In genomic region chr6:85419150-85419549, GRCm38 (mm10) we compare ENCODE assay signal across 35 mouse cellular contexts. TPM values are rescaled to one million over a fixed set of nuclear protein-coding genes. Genes with fewer than 3 reads are reported as not detected.
DNase-seq lines count a peak whose midpoint lies in the region; ATAC-seq and TF ChIP-seq lines count a peak whose summit lies in the region.
"Had no signal": no experiment of that assay in that cellular context is flagged by ENCODE, and none has a peak within 500 bp of the region (broad histone marks: within the 10 kb centered on the region; RNA-seq: fewer than 3 reads in every experiment).

No protein-coding gene starts in this region.

- no peak for TF ChIP-seq POLR2A in heart, adult 2 months (IDR thresholded peaks at IDR 0.05; ENCODE audit: insufficient read depth, low read depth, low read length)

- WGBS in lung, embryonic 16.5 days, result 55% methylated on average over 2 of the region's 2 CpGs
- WGBS in lung, postnatal 0 days, result 49% methylated on average over 2 of the region's 2 CpGs
- 77% methylated on average over 2 of the region's 2 CpGs for WGBS in heart, adult 2 months

- no peak overlapping the region for H3K9ac ChIP-seq in lung, embryonic 16.5 days (ENCODE audit: low read length)
- H3K9ac ChIP-seq in lung, postnatal 0 days (replicated peaks; ENCODE audit: low read depth), result no peak overlapping the region
- no peak overlapping the region for H3K9ac ChIP-seq in heart, adult 2 months (ENCODE audit: low read depth, low read length)
- H3K9ac ChIP-seq: embryonic facial prominence, embryonic 12.5 days; embryonic facial prominence, embryonic 15.5 days; forebrain, postnatal 0 days; hindbrain, embryonic 12.5 days; hindbrain, embryonic 15.5 days had no signal

- no peaks in the 10 kb centered on the region for H3K79me2 ChIP-seq in heart, adult 2 months (replicated peaks; ENCODE audit: control insufficient read depth, insufficient read depth, low read length)

- H3K27me3 ChIP-seq in lung, embryonic 16.5 days (ENCODE audit: control insufficient read depth, insufficient read depth, low read depth, low read length), result no peaks in the 10 kb centered on the region; the same call in 1 of the 2 replicates
- H3K27me3 ChIP-seq in lung, postnatal 0 days (replicated peaks; ENCODE audit: insufficient read depth, low read length), result no peaks in the 10 kb centered on the region
- H3K27me3 ChIP-seq in heart, adult 2 months (ENCODE audit: control insufficient read depth, insufficient read depth, low read length), result peaks cover 2% of the 10 kb centered on the region; the same call in 1 of the 2 replicates

- TF ChIP-seq EP300 in lung, postnatal 0 days (IDR thresholded peaks at IDR 0.05), result peak; percentile 53; the same call in 1 of the 2 replicates
- TF ChIP-seq EP300 in heart, adult 2 months (IDR thresholded peaks at IDR 0.05; ENCODE audit: insufficient read depth, low read depth, low read length), result no peak

- H3K27ac ChIP-seq in lung, embryonic 16.5 days (ENCODE audit: low read length), result peak overlapping the region; percentile 32
- peak overlapping the region; percentile 57; the same call in 1 of the 2 replicates for H3K27ac ChIP-seq in lung, postnatal 0 days (ENCODE audit: low read length)
- no peak overlapping the region for H3K27ac ChIP-seq in heart, adult 2 months
- H3K27ac ChIP-seq: embryonic facial prominence, embryonic 12.5 days; embryonic facial prominence, embryonic 15.5 days; hindbrain, embryonic 12.5 days; hindbrain, embryonic 15.5 days had no signal

- no peaks in the 10 kb centered on the region; the same call in none of the 2 replicates for H3K4me1 ChIP-seq in lung, embryonic 16.5 days (replicated peaks; ENCODE audit: control insufficient read depth, insufficient read depth, low read length)
- H3K4me1 ChIP-seq in lung, postnatal 0 days (ENCODE audit: insufficient read depth, low read depth, low read length), result no peaks in the 10 kb centered on the region; the same call in 1 of the 2 replicates
- H3K4me1 ChIP-seq in heart, adult 2 months (ENCODE audit: control insufficient read depth, insufficient read depth, low read length), result no peaks in the 10 kb centered on the region
- H3K4me1 ChIP-seq: embryonic facial prominence, embryonic 12.5 days; embryonic facial prominence, embryonic 15.5 days; hindbrain, embryonic 15.5 days had no signal

- peak; percentile 39 to 45 for DNase-seq in lung, adult 18-20 months
- DNase-seq in lung, postnatal 4 days, result no peak
- DNase-seq in lung, postnatal 10 days, result no peak
- peak; percentile 71 for DNase-seq in lung, postnatal 0 days (ENCODE audit: low spot score)
- DNase-seq in heart, adult 2 months, result no peak
- DNase-seq in frontal cortex, postnatal 14 days (ENCODE audit: low spot score in 2 of 2), result no peak
- DNase-seq: adrenal gland, adult 2 months; adrenal gland, postnatal 14 days; B cell, adult 2 months; cerebellum, adult 11 months; cerebellum, adult 2 months; cerebellum, adult 9-11 months; cerebellum, postnatal 25 days; forebrain, postnatal 0 days; gastrocnemius, postnatal 25 days had no signal

- no peak overlapping the region for H3K4me2 ChIP-seq in lung, embryonic 16.5 days (ENCODE audit: low read depth, low read length)
- H3K4me2 ChIP-seq in lung, postnatal 0 days (replicated peaks; ENCODE audit: low read depth, low read length), result no peak overlapping the region
- H3K4me2 ChIP-seq: embryonic facial prominence, embryonic 12.5 days; embryonic facial prominence, embryonic 15.5 days; heart, embryonic 11.5 days; hindbrain, embryonic 12.5 days; hindbrain, embryonic 15.5 days had no signal

- H3K4me3 ChIP-seq in lung, embryonic 16.5 days (ENCODE audit: low read length), result no peak overlapping the region
- no peak overlapping the region for H3K4me3 ChIP-seq in lung, postnatal 0 days (ENCODE audit: low read depth, low read length)
- no peak overlapping the region for H3K4me3 ChIP-seq in heart, adult 2 months
- H3K4me3 ChIP-seq: embryonic facial prominence, embryonic 12.5 days; embryonic facial prominence, embryonic 15.5 days; hindbrain, embryonic 12.5 days; hindbrain, embryonic 15.5 days had no signal

- no peaks in the 10 kb centered on the region for H3K9me3 ChIP-seq in lung, embryonic 16.5 days (ENCODE audit: control insufficient read depth, low read length)
- H3K9me3 ChIP-seq in lung, postnatal 0 days (ENCODE audit: low read length), result no peaks in the 10 kb centered on the region
- H3K9me3 ChIP-seq: embryonic facial prominence, embryonic 12.5 days; embryonic facial prominence, embryonic 15.5 days; G1E; hindbrain, embryonic 12.5 days; hindbrain, embryonic 15.5 days had no signal

- peak; percentile 61 for ATAC-seq in lung, embryonic 16.5 days (ENCODE audit: low read depth)
- peak; percentile 79 for ATAC-seq in lung, postnatal 0 days
- ATAC-seq: forebrain, embryonic 14.5 days; forebrain, postnatal 0 days had no signal

- H3K36me3 ChIP-seq in lung, embryonic 16.5 days (ENCODE audit: control insufficient read depth, insufficient read depth, low read length), result no peaks in the 10 kb centered on the region
- no peaks in the 10 kb centered on the region for H3K36me3 ChIP-seq in lung, postnatal 0 days (ENCODE audit: insufficient read depth, low read length)
- H3K36me3 ChIP-seq in heart, adult 2 months (ENCODE audit: control insufficient read depth, insufficient read depth, low read length), result no peaks in the 10 kb centered on the region
- H3K36me3 ChIP-seq: embryonic facial prominence, embryonic 12.5 days; embryonic facial prominence, embryonic 15.5 days; G1E; hindbrain, embryonic 12.5 days; hindbrain, embryonic 15.5 days had no signal

- intact Hi-C loops in heart, adult 2 months (cut with DNase I), result no loop called here

- no peak for TF ChIP-seq CTCF in lung, postnatal 0 days (IDR thresholded peaks at IDR 0.05)
- no peak for TF ChIP-seq CTCF in heart, adult 2 months (IDR thresholded peaks at IDR 0.05)

RNA-seq across cellular contexts. Expression of gene Noto, which starts 4.5 kb away (rescaled TPM):
- polyA plus RNA-seq in lung, embryonic 16.5 days (2015; fragmentation: Nextera tagmentation; extraction: Ambion mirVana), result 0.80 and 0.94 TPM in 2 replicates
- polyA plus RNA-seq in lung, postnatal 0 days (2015; fragmentation: Nextera tagmentation; extraction: Ambion mirVana), result 0.24 and 0.27 TPM in 2 replicates
- total RNA-seq in heart, adult 2 months (2021), result not detected
- polyA plus RNA-seq in heart, adult 2 months (2012; rRNA removed), result not detected in 2 replicates
- total RNA-seq: adrenal gland, adult 2 months; adrenal gland, postnatal 14 days; adrenal gland, postnatal 4 days; CH12.LX; common myeloid progenitor, adult 5-6 weeks; forebrain, postnatal 0 days; gastrocnemius, adult 8-10 months; gastrocnemius, postnatal 25 days; heart, adult 8-10 months; heart, postnatal 25 days; hematopoietic stem cell, adult 5-6 weeks had no signal
- polyA plus RNA-seq: adrenal gland, adult 2 months; cerebellum, adult 2 months; embryonic facial prominence, embryonic 12.5 days; embryonic facial prominence, embryonic 15.5 days; forebrain, embryonic 11.5 days; forebrain, embryonic 14.5 days; forebrain, postnatal 0 days; frontal cortex, adult 2 months; G1E; gonadal fat pad, adult 2 months; heart, embryonic 11.5 days; heart, embryonic 14.5 days; heart, postnatal 0 days; hindbrain, embryonic 12.5 days; hindbrain, embryonic 15.5 days had no signal

RNA-seq across cellular contexts. Expression of gene Smyd5, which starts 12.6 kb away (rescaled TPM):
- polyA plus RNA-seq in lung, embryonic 16.5 days (2015; fragmentation: Nextera tagmentation; extraction: Ambion mirVana), result 53.4 and 55.2 TPM in 2 replicates
- 13.3 and 14.8 TPM in 2 replicates for polyA plus RNA-seq in lung, postnatal 0 days (2015; fragmentation: Nextera tagmentation; extraction: Ambion mirVana)
- 10 to 100 TPM in 1 of 2 experiments, 1 to 10 TPM in 1; 8.1 to 13.6 TPM for total RNA-seq in heart, adult 2 months (2021)
- 13.1 and 13.9 TPM in 2 replicates for polyA plus RNA-seq in heart, adult 2 months (2012; rRNA removed)

RNA-seq across cellular contexts. Expression of gene Cct7, which starts 32.2 kb away (rescaled TPM):
- 446 and 448 TPM in 2 replicates for polyA plus RNA-seq in lung, embryonic 16.5 days (2015; fragmentation: Nextera tagmentation; extraction: Ambion mirVana)
- polyA plus RNA-seq in lung, postnatal 0 days (2015; fragmentation: Nextera tagmentation; extraction: Ambion mirVana), result 200 and 210 TPM in 2 replicates
- total RNA-seq in heart, adult 2 months (2021), result 100 to 1,000 TPM; 144 to 159 TPM
- polyA plus RNA-seq in heart, adult 2 months (2012; rRNA removed), result 83.7 and 133 TPM in 2 replicates

RNA-seq across cellular contexts. Expression of gene Pradc1, which starts 32.6 kb away (rescaled TPM):
- 47.4 and 48.2 TPM in 2 replicates for polyA plus RNA-seq in lung, embryonic 16.5 days (2015; fragmentation: Nextera tagmentation; extraction: Ambion mirVana)
- polyA plus RNA-seq in lung, postnatal 0 days (2015; fragmentation: Nextera tagmentation; extraction: Ambion mirVana), result 47.7 and 54.0 TPM in 2 replicates
- 10 to 100 TPM in 1 of 2 experiments, 1 to 10 TPM in 1; 8.9 to 11.0 TPM for total RNA-seq in heart, adult 2 months (2021)
- polyA plus RNA-seq in heart, adult 2 months (2012; rRNA removed), result 22.4 and 22.7 TPM in 2 replicates

RNA-seq across cellular contexts. Expression of gene Rab11fip5, which starts 44.7 kb away (rescaled TPM):
- 12.0 and 12.2 TPM in 2 replicates for polyA plus RNA-seq in lung, embryonic 16.5 days (2015; fragmentation: Nextera tagmentation; extraction: Ambion mirVana)
- polyA plus RNA-seq in lung, postnatal 0 days (2015; fragmentation: Nextera tagmentation; extraction: Ambion mirVana), result 11.2 and 12.2 TPM in 2 replicates
- 10 to 100 TPM; 59.3 to 73.9 TPM for total RNA-seq in heart, adult 2 months (2021)
- 41.6 and 55.0 TPM in 2 replicates for polyA plus RNA-seq in heart, adult 2 months (2012; rRNA removed)
- polyA plus RNA-seq: G1E had no signal

Comparison
In these comparisons a context has a peak if more than half of its experiments do, and no peak if none do; other contexts are left out.
1. DNase-seq: peak in lung, adult 18-20 months (2 of 2) and lung, postnatal 0 days (single experiment); none in lung, postnatal 4 days (0 of 2), lung, postnatal 10 days (single experiment), heart, adult 2 months (0 of 2) and frontal cortex, postnatal 14 days (0 of 2).